Mouse (Mus musculus): Measurements from ENCODE around the gene Stx11.
"Not testable (repeated sequence)": the region's sequence is repeated elsewhere in the genome, so short reads cannot be mapped to it uniquely, and the experiment has no call there.

The Stx11 gene

GRCm38 (mm10) chr10:12961546-12961945, 2.6 kb downstream of the Stx11 start:
- DNase-seq (ENCODE audit: low read depth, low spot score): no peak

GRCm38 (mm10) chr10:12957271-12957670, 6.8 kb downstream of the Stx11 start:
- DNase-seq (ENCODE audit: low read depth, low spot score): no peak

GRCm38 (mm10) chr10:12955831-12956230, 8.3 kb downstream of the Stx11 start:
- no peak for DNase-seq (ENCODE audit: low read depth, low spot score)

GRCm38 (mm10) chr10:12951358-12951757, 12.7 kb downstream of the Stx11 start:
- DNase-seq (ENCODE audit: low read depth, low spot score): not testable (repeated sequence)

- no peak for DNase-seq (ENCODE audit: low read depth, low spot score)
Observed at GRCm38 (mm10) chr10:12949299-12949698, 14.8 kb downstream of the Stx11 start.

- no peak for DNase-seq (ENCODE audit: low read depth, low spot score)
Observed at GRCm38 (mm10) chr10:12947606-12948005, 16.5 kb downstream of the Stx11 start.

- DNase-seq (ENCODE audit: low read depth, low spot score): peak; percentile 61
Observed at GRCm38 (mm10) chr10:12941018-12941761, 22.9 kb downstream of the Stx11 start.

- no peak for DNase-seq (ENCODE audit: low read depth, low spot score)
Observed at GRCm38 (mm10) chr10:12938763-12939162, 25.3 kb downstream of the Stx11 start.

- no peak for DNase-seq (ENCODE audit: low read depth, low spot score)
Observed at GRCm38 (mm10) chr10:12936079-12936478, 28.0 kb downstream of the Stx11 start.

- no peak for DNase-seq (ENCODE audit: low read depth, low spot score)
Observed at GRCm38 (mm10) chr10:12935575-12935974, 28.5 kb downstream of the Stx11 start.

- no peak for DNase-seq (ENCODE audit: low read depth, low spot score)
Observed at GRCm38 (mm10) chr10:12931492-12932400, 32.4 kb downstream of the Stx11 start.

GRCm38 (mm10) chr10:12930351-12930905, 33.7 kb downstream of the Stx11 start:
- no peak for DNase-seq (ENCODE audit: low read depth, low spot score)

GRCm38 (mm10) chr10:12929857-12930174, 34.3 kb downstream of the Stx11 start:
- no peak for DNase-seq (ENCODE audit: low read depth, low spot score)

- DNase-seq (ENCODE audit: low read depth, low spot score): no peak
Observed at GRCm38 (mm10) chr10:12929149-12929856, 34.8 kb downstream of the Stx11 start.

GRCm38 (mm10) chr10:12928193-12928592, 35.9 kb downstream of the Stx11 start:
- no peak for DNase-seq (ENCODE audit: low read depth, low spot score)

- peak; percentile 99 for DNase-seq (ENCODE audit: low read depth, low spot score)
Observed at GRCm38 (mm10) chr10:12922574-12923353, 41.3 kb downstream of the Stx11 start.

GRCm38 (mm10) chr10:12922077-12922573, 42.0 kb downstream of the Stx11 start:
- no peak for DNase-seq (ENCODE audit: low read depth, low spot score)

- no peak for DNase-seq (ENCODE audit: low read depth, low spot score)
Observed at GRCm38 (mm10) chr10:12921551-12922040, 42.5 kb downstream of the Stx11 start.

- no peak for DNase-seq (ENCODE audit: low read depth, low spot score)
Observed at GRCm38 (mm10) chr10:12919287-12919686, 44.8 kb downstream of the Stx11 start.

- DNase-seq (ENCODE audit: low read depth, low spot score): no peak
Observed at GRCm38 (mm10) chr10:12917626-12918025, 46.5 kb downstream of the Stx11 start.

GRCm38 (mm10) chr10:12916376-12916775, 47.7 kb downstream of the Stx11 start:
- no peak for DNase-seq (ENCODE audit: low read depth, low spot score)
